Mouse (Mus musculus): ENCODE data around the gene Foxn3. TPM values are rescaled to one million over a fixed set of nuclear protein-coding genes. Genes with fewer than 3 reads are reported as not detected.

Foxn3 gene
- polyA plus RNA-seq, 1 experiment from 2014 or later = 41.9 TPM

DNA sequence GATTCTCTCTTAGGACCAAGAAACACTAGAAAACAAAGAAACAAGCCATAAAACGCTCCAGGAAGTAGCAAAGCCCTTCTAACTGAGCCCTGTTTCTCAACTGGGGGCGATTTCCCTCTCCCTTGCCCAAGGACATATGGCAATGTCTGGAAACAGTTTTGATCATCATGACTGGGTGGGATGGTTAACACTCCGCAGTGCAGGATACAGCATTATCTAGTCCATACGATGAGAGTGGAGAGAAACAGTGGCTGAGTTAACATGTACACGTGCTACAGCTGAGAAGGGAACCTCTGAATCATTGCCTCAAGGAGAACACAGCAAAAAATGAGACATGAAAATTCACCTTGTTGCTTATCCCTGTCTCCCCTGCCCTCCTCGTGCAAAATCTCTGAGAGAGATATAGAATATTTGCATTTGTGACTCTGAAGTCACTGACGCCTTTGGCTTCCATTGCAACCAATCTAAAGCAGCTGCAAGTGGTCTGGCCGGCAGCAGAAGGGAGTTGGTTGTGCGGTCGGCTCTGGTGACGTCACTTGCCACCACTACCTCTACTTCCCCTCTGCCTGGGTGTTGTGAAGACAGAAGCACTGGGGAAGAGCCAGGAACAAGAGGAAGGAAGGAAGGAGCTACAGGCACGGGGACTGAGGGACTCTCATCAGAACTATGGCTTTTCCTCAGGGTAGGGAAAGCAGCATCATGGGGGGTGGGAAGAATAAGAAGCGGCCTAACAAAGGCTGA is 338.3 kb downstream of the Foxn3 start:
- no peak overlapping the region for H3K27ac ChIP-seq (ENCODE audit: low read depth, low read length)
- TF ChIP-seq CTCF (IDR thresholded peaks at IDR 0.05; ENCODE audit: low read depth) = no peak
- no peaks in the 10 kb centered on the region for H3K4me1 ChIP-seq (replicated peaks; ENCODE audit: control insufficient read depth, insufficient read depth, low read length)
- H3K4me3 ChIP-seq (ENCODE audit: low read depth, low read length) = no peak overlapping the region
- no peaks in the 10 kb centered on the region; the same call in 1 of the 2 replicates for H3K36me3 ChIP-seq (ENCODE audit: control insufficient read depth, insufficient read depth)
- no peak overlapping the region for H3K4me2 ChIP-seq (replicated peaks; ENCODE audit: low read depth)
- WGBS = 73% methylated on average over 13 of the region's 13 CpGs
- H3K9ac ChIP-seq (ENCODE audit: low read depth, low read length) = no peak overlapping the region
- H3K27me3 ChIP-seq (replicated peaks; ENCODE audit: control insufficient read depth, insufficient read depth, low read length) = no peaks in the 10 kb centered on the region
- no peak for ATAC-seq
- H3K9me3 ChIP-seq (ENCODE audit: control insufficient read depth) = no peaks in the 10 kb centered on the region

DNA sequence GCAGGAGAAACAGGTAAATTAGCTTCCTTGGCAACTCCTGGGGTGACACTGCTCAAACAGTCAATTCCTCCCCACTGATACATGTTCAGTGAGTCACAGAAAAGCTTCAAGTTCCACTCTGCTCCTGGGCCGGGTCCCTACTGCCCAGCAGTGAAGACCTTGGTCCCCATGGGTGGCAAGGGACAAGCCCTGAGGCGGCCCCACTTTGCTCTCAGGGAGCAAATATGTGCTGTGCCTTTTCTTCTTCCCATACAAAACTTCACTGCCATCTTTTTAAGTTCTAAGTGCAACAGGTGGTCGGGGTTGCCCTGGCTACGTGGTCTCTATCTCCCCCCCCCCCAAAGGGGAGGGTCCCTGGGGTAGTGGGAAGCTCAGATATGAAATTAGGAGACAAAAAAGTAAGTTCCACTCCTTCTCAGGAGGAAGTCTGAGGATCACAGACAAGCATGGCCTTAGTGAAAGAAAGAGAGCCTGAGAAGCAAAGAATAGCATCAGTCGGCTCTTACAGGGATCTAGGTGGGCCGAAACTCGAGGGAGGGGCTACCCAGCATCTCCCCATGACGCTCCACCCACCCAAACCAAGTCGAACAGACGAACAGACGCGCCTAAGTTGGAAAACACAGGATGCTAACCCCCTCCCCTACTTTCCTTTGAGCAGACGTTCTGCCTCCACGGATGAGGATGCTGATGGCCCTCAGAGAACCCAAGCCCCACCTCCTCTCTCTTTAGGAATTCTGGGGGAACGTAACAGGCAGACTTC is 342.1 kb downstream of the Foxn3 start:
- ATAC-seq = no peak
- Histone ChIP-seq H3K9me3 (ENCODE audit: control insufficient read depth) (no peaks in the 10 kb centered on the region), H3K27me3 (replicated peaks; ENCODE audit: control insufficient read depth, insufficient read depth, low read length) (no peaks in the 10 kb centered on the region), H3K4me1 (replicated peaks; ENCODE audit: control insufficient read depth, insufficient read depth, low read length) (no peaks in the 10 kb centered on the region), H3K9ac (ENCODE audit: low read depth, low read length) (no peak overlapping the region), H3K27ac (ENCODE audit: low read depth, low read length) (no peak overlapping the region), H3K36me3 (ENCODE audit: control insufficient read depth, insufficient read depth) (peaks cover 6% of the 10 kb centered on the region; the same call in 1 of the 2 replicates), H3K4me2 (replicated peaks; ENCODE audit: low read depth) (no peak overlapping the region), H3K4me3 (ENCODE audit: low read depth, low read length) (no peak overlapping the region)
- no peak for TF ChIP-seq CTCF (IDR thresholded peaks at IDR 0.05; ENCODE audit: low read depth)
- WGBS = 78% methylated on average over 15 of the region's 15 CpGs

GRCm38 (mm10) chr12:99220333-99220732 is 343.0 kb downstream of the Foxn3 start:
- H3K36me3 ChIP-seq (ENCODE audit: control insufficient read depth, insufficient read depth) = peaks cover 6% of the 10 kb centered on the region; the same call in 1 of the 2 replicates

GRCm38 (mm10) chr12:99219812-99220211 is 343.6 kb downstream of the Foxn3 start:
- no peak for ATAC-seq
- no peak overlapping the region for H3K27ac ChIP-seq (ENCODE audit: low read depth, low read length)
- no peaks in the 10 kb centered on the region for H3K27me3 ChIP-seq (replicated peaks; ENCODE audit: control insufficient read depth, insufficient read depth, low read length)
- peaks cover 6% of the 10 kb centered on the region; the same call in 1 of the 2 replicates for H3K36me3 ChIP-seq (ENCODE audit: control insufficient read depth, insufficient read depth)
- 87% methylated on average over 5 of the region's 5 CpGs for WGBS
- no peak overlapping the region for H3K4me2 ChIP-seq (replicated peaks; ENCODE audit: low read depth)
- H3K9ac ChIP-seq (ENCODE audit: low read depth, low read length) = no peak overlapping the region
- H3K4me1 ChIP-seq (replicated peaks; ENCODE audit: control insufficient read depth, insufficient read depth, low read length) = 0 out of 2 replicates have a peak, but pooled peaks cover 3% of the 10 kb centered on the region
- no peaks in the 10 kb centered on the region for H3K9me3 ChIP-seq (ENCODE audit: control insufficient read depth)
- TF ChIP-seq CTCF (IDR thresholded peaks at IDR 0.05; ENCODE audit: low read depth) = no peak
- H3K4me3 ChIP-seq (ENCODE audit: low read depth, low read length) = no peak overlapping the region

More at GRCm38 (mm10) chr12:99220333-99220732, 343.0 kb downstream of the Foxn3 start:
- WGBS = 68% methylated on average over 8 of the region's 8 CpGs
- H3K4me3 ChIP-seq (ENCODE audit: low read depth, low read length) = no peak overlapping the region
- H3K9ac ChIP-seq (ENCODE audit: low read depth, low read length) = no peak overlapping the region
- no peak overlapping the region for H3K27ac ChIP-seq (ENCODE audit: low read depth, low read length)
- no peaks in the 10 kb centered on the region for H3K9me3 ChIP-seq (ENCODE audit: control insufficient read depth)
- no peak for ATAC-seq
- H3K4me1 ChIP-seq (replicated peaks; ENCODE audit: control insufficient read depth, insufficient read depth, low read length) = 0 out of 2 replicates have a peak, but pooled peaks cover 3% of the 10 kb centered on the region
- no peak overlapping the region for H3K4me2 ChIP-seq (replicated peaks; ENCODE audit: low read depth)
- no peaks in the 10 kb centered on the region for H3K27me3 ChIP-seq (replicated peaks; ENCODE audit: control insufficient read depth, insufficient read depth, low read length)
- no peak for TF ChIP-seq CTCF (IDR thresholded peaks at IDR 0.05; ENCODE audit: low read depth)

DNA sequence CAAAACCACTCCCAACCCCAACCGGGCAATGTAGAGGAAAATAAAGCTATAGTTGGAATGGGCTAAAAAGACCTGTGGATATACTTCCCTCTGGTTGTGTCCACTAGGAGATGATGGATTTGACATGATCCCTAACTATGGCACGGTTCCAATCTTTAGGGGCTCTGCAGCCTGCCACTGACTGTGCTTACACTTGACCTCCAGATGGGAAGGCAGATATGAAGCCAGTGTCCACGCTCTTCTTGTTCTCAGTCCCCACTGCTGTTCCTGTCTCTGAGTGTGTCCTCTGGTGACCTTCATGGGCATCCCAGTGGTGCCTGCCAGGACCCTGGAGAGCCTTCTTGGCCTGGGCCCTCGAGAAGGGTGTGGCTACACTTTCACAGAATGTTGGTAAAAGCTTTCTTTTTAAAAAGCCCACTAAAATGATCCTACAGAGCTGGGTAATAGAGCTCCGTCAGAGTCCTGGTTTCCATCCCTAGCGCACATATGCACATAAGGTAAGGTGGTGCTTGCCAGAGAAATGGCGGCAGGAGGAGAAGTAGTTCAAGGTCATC is 346.2 kb downstream of the Foxn3 start:
- H3K4me3 ChIP-seq (ENCODE audit: low read depth, low read length) = no peak overlapping the region
- no peak for TF ChIP-seq CTCF (IDR thresholded peaks at IDR 0.05; ENCODE audit: low read depth)
- H3K36me3 ChIP-seq (ENCODE audit: control insufficient read depth, insufficient read depth) = peaks cover 9% of the 10 kb centered on the region; the same call in 1 of the 2 replicates
- H3K27ac ChIP-seq (ENCODE audit: low read depth, low read length) = no peak overlapping the region
- H3K4me2 ChIP-seq (replicated peaks; ENCODE audit: low read depth) = no peak overlapping the region
- no peaks in the 10 kb centered on the region for H3K27me3 ChIP-seq (replicated peaks; ENCODE audit: control insufficient read depth, insufficient read depth, low read length)
- 80% methylated on average over 7 of the region's 7 CpGs for WGBS
- H3K9me3 ChIP-seq (ENCODE audit: control insufficient read depth) = no peaks in the 10 kb centered on the region
- no peak for ATAC-seq
- H3K9ac ChIP-seq (ENCODE audit: low read depth, low read length) = no peak overlapping the region
- 0 out of 2 replicates have a peak, but pooled peaks cover 3% of the 10 kb centered on the region for H3K4me1 ChIP-seq (replicated peaks; ENCODE audit: control insufficient read depth, insufficient read depth, low read length)

GRCm38 (mm10) chr12:99216341-99216761 is 347.0 kb downstream of the Foxn3 start:
- no peaks in the 10 kb centered on the region for H3K27me3 ChIP-seq (replicated peaks; ENCODE audit: control insufficient read depth, insufficient read depth, low read length)

More at GRCm38 (mm10) chr12:99216341-99216761, 347.0 kb downstream of the Foxn3 start:
- H3K4me2 ChIP-seq (replicated peaks; ENCODE audit: low read depth) = no peak overlapping the region
- 0 out of 2 replicates have a peak, but pooled peaks cover 3% of the 10 kb centered on the region for H3K4me1 ChIP-seq (replicated peaks; ENCODE audit: control insufficient read depth, insufficient read depth, low read length)
- peaks cover 9% of the 10 kb centered on the region; the same call in 1 of the 2 replicates for H3K36me3 ChIP-seq (ENCODE audit: control insufficient read depth, insufficient read depth)
- no peak overlapping the region for H3K4me3 ChIP-seq (ENCODE audit: low read depth, low read length)
- no peak overlapping the region for H3K27ac ChIP-seq (ENCODE audit: low read depth, low read length)
- H3K9me3 ChIP-seq (ENCODE audit: control insufficient read depth) = no peaks in the 10 kb centered on the region
- H3K9ac ChIP-seq (ENCODE audit: low read depth, low read length) = no peak overlapping the region
- WGBS = 69% methylated on average over 5 of the region's 5 CpGs
- TF ChIP-seq CTCF (IDR thresholded peaks at IDR 0.05; ENCODE audit: low read depth) = no peak
- ATAC-seq = no peak

Measured in intestine, postnatal 0 days (tissue).